Mouse (Mus musculus) hindbrain, embryonic 12.5 days (tissue): ENCODE results near the gene Gm20888. TPM values are rescaled to one million over a fixed set of nuclear protein-coding genes. Genes with fewer than 3 reads are reported as not detected.
"Not testable (repeated sequence)": the region's sequence is repeated elsewhere in the genome, so short reads cannot be mapped to it uniquely, and the experiment has no call there.

Experiments used
- ATAC-seq: fragments of 200-750 bp; cut with Nextera tagmentation; 2 replicates; pipeline ENCODE4 v1.8.0; 2017; ENCODE audit warnings: moderate TSS enrichment; ENCODE audit not compliant: low FRiP score
- H3K27ac ChIP-seq: fragments of 300-500 bp; sonication (generic); 2 replicates; pipeline ENCODE4 v1.5.1; 2016; ENCODE audit warnings: mild to moderate bottlenecking
- H3K27me3 ChIP-seq: fragments of 300-500 bp; sonication (generic); 2 replicates; pipeline ENCODE4 v1.6.1; 2016; ENCODE audit warnings: mild to moderate bottlenecking
- H3K36me3 ChIP-seq: fragments of 300-500 bp; sonication (generic); 2 replicates; pipeline ENCODE4 v1.6.1; 2016; ENCODE audit warnings: mild to moderate bottlenecking
- H3K4me1 ChIP-seq: fragments of 300-500 bp; sonication (generic); 2 replicates; pipeline ENCODE4 v1.6.1; 2016
- H3K4me2 ChIP-seq: fragments of 300-500 bp; sonication (generic); replicated peaks from 2 replicates; pipeline ENCODE4 v1.6.1; 2016; ENCODE audit warnings: mild to moderate bottlenecking
- H3K4me3 ChIP-seq: fragments of 300-500 bp; sonication (generic); 2 replicates; pipeline ENCODE4 v1.5.1; 2016; ENCODE audit warnings: mild to moderate bottlenecking
- H3K9ac ChIP-seq: fragments of 300-500 bp; sonication (generic); 2 replicates; pipeline ENCODE4 v1.6.1; 2016; ENCODE audit warnings: mild to moderate bottlenecking, moderate library complexity
- H3K9me3 ChIP-seq: fragments of 300-500 bp; sonication (generic); replicated peaks from 2 replicates; pipeline ENCODE4 v1.6.1; 2016; ENCODE audit warnings: mild to moderate bottlenecking
- WGBS: fragments of 180-500 bp; shearing (Covaris S2); methylation state at CpG from one replicate; pipeline ENCODE4 v1.1.7; 2016; 5-methylcytosine and 5-hydroxymethylcytosine counted together
- polyA plus RNA-seq: library from polyadenylated mRNA; unstranded; fragments of >200 nt; fragmentation: Nextera tagmentation; extraction: Ambion mirVana; gene quantifications from 2 replicates; pipeline ENCODE4 v1.2.1, GENCODE M21; 2016

Gm20888 gene
- polyA plus RNA-seq, result not detected in 2 replicates

DNA sequence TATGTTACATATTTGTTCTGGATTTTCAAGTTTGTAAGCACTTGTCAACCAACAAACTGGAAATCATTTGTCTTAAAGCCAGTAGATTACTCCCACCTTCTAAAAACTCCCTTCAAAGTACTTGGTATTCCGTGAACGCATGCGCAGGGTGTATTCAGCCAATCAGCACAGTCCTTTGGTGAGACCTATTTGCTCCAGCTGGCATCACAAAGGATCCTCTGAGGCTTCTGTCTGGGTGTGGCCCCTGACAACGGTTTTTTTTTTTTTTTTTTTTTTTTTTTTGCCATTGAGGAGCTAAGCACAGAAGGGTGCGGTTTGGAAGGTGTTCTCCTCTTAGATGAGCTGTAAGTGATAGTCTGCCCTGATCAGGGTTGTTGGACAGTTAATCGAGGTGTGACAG is at the start of gene Gm20888:
TSS of gene Gm20888 (plus strand) at position 301 of the 400 bp plus-strand sequence.
- H3K4me3 ChIP-seq, H3K27ac ChIP-seq, H3K9ac ChIP-seq, H3K4me2 ChIP-seq, H3K27me3 ChIP-seq, H3K9me3 ChIP-seq, H3K36me3 ChIP-seq, H3K4me1 ChIP-seq, ATAC-seq: not testable (repeated sequence)
- no CpG with 5 or more reads among the region's 6 CpGs for WGBS

Other genes starting within 250 kb of the Gm20888 start
- gene Gm21118, start 168.2 kb upstream of the Gm20888 start, polyA plus RNA-seq, result not detected in 2 replicates
- gene Gm29423, start 138.6 kb upstream of the Gm20888 start, polyA plus RNA-seq, result not detected in 2 replicates
- gene Gm29644, start 138.5 kb upstream of the Gm20888 start, polyA plus RNA-seq, result not detected in 2 replicates